Mouse (Mus musculus) embryonic facial prominence, embryonic 11.5 days (tissue): ENCODE results near the gene Capn1. TPM values are rescaled to one million over a fixed set of nuclear protein-coding genes. Genes with fewer than 3 reads are reported as not detected.

ENCODE experiments used
- microRNA-seq: library from miRNA; unstranded; fragments of <30 nt; microRNA quantifications from one replicate; pipeline ENCODE4, GENCODE M21; 2016; ENCODE audit warnings: borderline number of aligned reads
- polyA plus RNA-seq: library from polyadenylated mRNA; unstranded; fragments of >200 nt; fragmentation: Nextera tagmentation; extraction: Ambion mirVana; gene quantifications from 2 replicates; pipeline ENCODE4 v1.2.1, GENCODE M21; 2014

Gene Capn1
- polyA plus RNA-seq, 1 experiment from 2014 or later = 4.5 TPM

Small RNAs within 50 kb of the gene (microRNA-seq; reads per million reads assigned to microRNA genes)
- 1.9 reads per million for gene Mir6988

Other genes starting within 250 kb of the Capn1 start
- 53.9 and 55.0 TPM in 2 replicates for gene Scyl1, start 244.5 kb downstream of the Capn1 start, polyA plus RNA-seq
- gene Frmd8, start 140.6 kb downstream of the Capn1 start, polyA plus RNA-seq = 15.8 and 17.6 TPM in 2 replicates
- gene Slc25a45, start 138.1 kb downstream of the Capn1 start, polyA plus RNA-seq = 0.87 and 1.1 TPM in 2 replicates
- gene Tigd3, start 121.7 kb downstream of the Capn1 start, polyA plus RNA-seq = 4.0 and 4.3 TPM in 2 replicates
- 202 and 213 TPM in 2 replicates for gene Dpf2, start 102.9 kb downstream of the Capn1 start, polyA plus RNA-seq
- 2.4 and 2.7 TPM in 2 replicates for gene Cdc42ep2, start 91.1 kb downstream of the Capn1 start, polyA plus RNA-seq
- gene Pola2, start 51.7 kb downstream of the Capn1 start, polyA plus RNA-seq = 91.0 and 97.6 TPM in 2 replicates
- gene Slc22a20, start 29.8 kb downstream of the Capn1 start, polyA plus RNA-seq = not detected in 2 replicates
- 18.8 and 20.2 TPM in 2 replicates for gene Syvn1, start 30.7 kb upstream of the Capn1 start, polyA plus RNA-seq
- 96.6 and 100 TPM in 2 replicates for gene Mrpl49, start 41.9 kb upstream of the Capn1 start, polyA plus RNA-seq
- 773 and 801 TPM in 2 replicates for gene Fau, start 41.9 kb upstream of the Capn1 start, polyA plus RNA-seq
- 40.8 and 44.2 TPM in 2 replicates for gene Znhit2, start 45.3 kb upstream of the Capn1 start, polyA plus RNA-seq
- gene Tm7sf2, start 52.5 kb upstream of the Capn1 start, polyA plus RNA-seq = 26.0 and 26.3 TPM in 2 replicates
- gene Vps51, start 61.3 kb upstream of the Capn1 start, polyA plus RNA-seq = 41.1 and 44.4 TPM in 2 replicates
- not detected in 2 replicates for gene Tmem262, start 64.1 kb upstream of the Capn1 start, polyA plus RNA-seq
- 1.7 TPM in 1 of 2 replicates, not detected in the other for gene Gm28374, start 66.4 kb upstream of the Capn1 start, polyA plus RNA-seq
- gene Zfpl1, start 69.1 kb upstream of the Capn1 start, polyA plus RNA-seq = 60.7 and 69.9 TPM in 2 replicates
- gene Cdca5, start 69.1 kb upstream of the Capn1 start, polyA plus RNA-seq = 59.2 and 65.2 TPM in 2 replicates
- gene AC131692.1, start 78.5 kb upstream of the Capn1 start, polyA plus RNA-seq = not detected in 2 replicates
- gene Naaladl1, start 89.9 kb upstream of the Capn1 start, polyA plus RNA-seq = 0.21 and 0.49 TPM in 2 replicates
- 60.7 and 68.3 TPM in 2 replicates for gene Sac3d1, start 102.8 kb upstream of the Capn1 start, polyA plus RNA-seq
- gene Snx15, start 112.4 kb upstream of the Capn1 start, polyA plus RNA-seq = 25.4 and 30.7 TPM in 2 replicates
- not detected in 2 replicates for gene Batf2, start 125.1 kb upstream of the Capn1 start, polyA plus RNA-seq
- gene Arl2, start 125.7 kb upstream of the Capn1 start, polyA plus RNA-seq = 72.8 and 81.4 TPM in 2 replicates
- not detected in 2 replicates for gene Majin, start 168.5 kb upstream of the Capn1 start, polyA plus RNA-seq
- gene Gpha2, start 210.5 kb upstream of the Capn1 start, polyA plus RNA-seq = 1.9 and 2.4 TPM in 2 replicates
- 25.0 and 27.8 TPM in 2 replicates for gene Ppp2r5b, start 220.0 kb upstream of the Capn1 start, polyA plus RNA-seq
- gene Atg2a, start 225.8 kb upstream of the Capn1 start, polyA plus RNA-seq = 6.5 and 7.7 TPM in 2 replicates